Mouse (Mus musculus): ENCODE data around the gene Dip2c. TPM values are rescaled to one million over a fixed set of nuclear protein-coding genes. Genes with fewer than 3 reads are reported as not detected.

The Dip2c gene
- polyA plus RNA-seq, 1 experiment from 2014 or later, result 8.6 TPM

GRCm38 (mm10) chr13:9649894-9650293 lies 373.6 kb downstream of the Dip2c start:
- no peak overlapping the region for H3K27ac ChIP-seq (ENCODE audit: low read depth)
- H3K4me2 ChIP-seq, result no peak overlapping the region
- DNase-seq (no peak), ATAC-seq (ENCODE audit: insufficient read depth) (no peak)
- no peak overlapping the region for H3K4me3 ChIP-seq (ENCODE audit: low read depth, low read length)
- H3K9ac ChIP-seq, result no peak overlapping the region
- H3K4me1 ChIP-seq (ENCODE audit: insufficient read depth), result no peaks in the 10 kb centered on the region
- WGBS, result 83% methylated on average over 1 of the region's 1 CpGs
- H3K36me3 ChIP-seq (ENCODE audit: insufficient read depth), result no peaks in the 10 kb centered on the region
- no peaks in the 10 kb centered on the region for H3K9me3 ChIP-seq (ENCODE audit: low read depth, low read length)
- no peak for TF ChIP-seq CTCF (IDR thresholded peaks at IDR 0.05; ENCODE audit: low read depth)
- H3K27me3 ChIP-seq (ENCODE audit: insufficient read depth, low read length), result no peaks in the 10 kb centered on the region

DNA sequence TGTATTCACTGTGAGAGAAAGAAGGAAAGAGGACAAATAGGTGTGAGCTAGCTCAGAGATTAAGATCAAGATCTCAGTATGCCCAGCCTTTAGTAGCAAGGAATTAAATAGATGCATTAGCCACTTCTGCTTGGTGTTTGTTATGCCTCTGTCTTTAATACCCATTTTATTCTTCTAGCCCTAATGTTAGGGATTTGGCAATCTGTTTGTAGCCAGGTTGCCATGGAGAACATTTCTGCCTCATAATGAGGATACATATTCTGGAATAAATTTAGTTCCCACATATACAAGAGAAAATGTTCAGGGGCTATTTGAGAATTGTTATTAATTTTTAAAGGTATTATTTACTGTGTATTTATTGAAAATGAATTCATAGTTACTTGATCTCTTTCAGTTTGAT lies 374.3 kb downstream of the Dip2c start:
- ATAC-seq (ENCODE audit: insufficient read depth) (no peak), DNase-seq (no peak)
- Histone ChIP-seq H3K4me2 (no peak overlapping the region), H3K36me3 (ENCODE audit: insufficient read depth) (no peaks in the 10 kb centered on the region), H3K4me1 (ENCODE audit: insufficient read depth) (no peaks in the 10 kb centered on the region), H3K9me3 (ENCODE audit: low read depth, low read length) (no peaks in the 10 kb centered on the region), H3K4me3 (ENCODE audit: low read depth, low read length) (no peak overlapping the region), H3K27ac (ENCODE audit: low read depth) (no peak overlapping the region), H3K27me3 (ENCODE audit: insufficient read depth, low read length) (no peaks in the 10 kb centered on the region), H3K9ac (no peak overlapping the region)
- no peak for TF ChIP-seq CTCF (IDR thresholded peaks at IDR 0.05; ENCODE audit: low read depth)

GRCm38 (mm10) chr13:9653018-9653417 lies 376.7 kb downstream of the Dip2c start:
- Histone ChIP-seq H3K4me3 (ENCODE audit: low read depth, low read length) (no peak overlapping the region), H3K4me1 (ENCODE audit: insufficient read depth) (no peaks in the 10 kb centered on the region), H3K36me3 (ENCODE audit: insufficient read depth) (0 out of 2 replicates have a peak, but pooled peaks cover 5% of the 10 kb centered on the region), H3K4me2 (no peak overlapping the region), H3K27ac (ENCODE audit: low read depth) (no peak overlapping the region), H3K27me3 (ENCODE audit: insufficient read depth, low read length) (no peaks in the 10 kb centered on the region), H3K9me3 (ENCODE audit: low read depth, low read length) (no peaks in the 10 kb centered on the region), H3K9ac (no peak overlapping the region)
- DNase-seq (no peak), ATAC-seq (ENCODE audit: insufficient read depth) (no peak)
- TF ChIP-seq CTCF (IDR thresholded peaks at IDR 0.05; ENCODE audit: low read depth), result no peak
- 74% methylated on average over 3 of the region's 3 CpGs for WGBS

- 91% methylated on average over 6 of the region's 6 CpGs for WGBS
Measured at GRCm38 (mm10) chr13:9656613-9657012, 380.3 kb downstream of the Dip2c start.

GRCm38 (mm10) chr13:9660711-9661110 lies 384.4 kb downstream of the Dip2c start:
- Histone ChIP-seq H3K27ac (ENCODE audit: low read depth) (no peak overlapping the region), H3K9ac (no peak overlapping the region), H3K4me3 (ENCODE audit: low read depth, low read length) (no peak overlapping the region), H3K36me3 (ENCODE audit: insufficient read depth) (peaks cover 26% of the 10 kb centered on the region), H3K4me2 (no peak overlapping the region), H3K9me3 (ENCODE audit: low read depth, low read length) (no peaks in the 10 kb centered on the region), H3K27me3 (ENCODE audit: insufficient read depth, low read length) (no peaks in the 10 kb centered on the region), H3K4me1 (ENCODE audit: insufficient read depth) (no peaks in the 10 kb centered on the region)
- DNase-seq (no peak), ATAC-seq (ENCODE audit: insufficient read depth) (no peak)
- WGBS, result 53% methylated on average over 1 of the region's 1 CpGs
- TF ChIP-seq CTCF (IDR thresholded peaks at IDR 0.05; ENCODE audit: low read depth), result no peak

More at GRCm38 (mm10) chr13:9656613-9657012, 380.3 kb downstream of the Dip2c start:
- Histone ChIP-seq H3K9ac (no peak overlapping the region), H3K27me3 (ENCODE audit: insufficient read depth, low read length) (no peaks in the 10 kb centered on the region), H3K4me3 (ENCODE audit: low read depth, low read length) (no peak overlapping the region), H3K4me1 (ENCODE audit: insufficient read depth) (no peaks in the 10 kb centered on the region), H3K9me3 (ENCODE audit: low read depth, low read length) (no peaks in the 10 kb centered on the region), H3K4me2 (no peak overlapping the region), H3K27ac (ENCODE audit: low read depth) (no peak overlapping the region), H3K36me3 (ENCODE audit: insufficient read depth) (peaks cover 14% of the 10 kb centered on the region)
- DNase-seq, result no peak
- no peak for TF ChIP-seq CTCF (IDR thresholded peaks at IDR 0.05; ENCODE audit: low read depth)
- no peak for ATAC-seq (ENCODE audit: insufficient read depth)

- peaks cover 25% of the 10 kb centered on the region for H3K36me3 ChIP-seq (ENCODE audit: insufficient read depth)
- no peak for DNase-seq
- no peak for TF ChIP-seq CTCF (IDR thresholded peaks at IDR 0.05; ENCODE audit: low read depth)
- H3K4me3 ChIP-seq (ENCODE audit: low read depth, low read length), result no peak overlapping the region
- no peaks in the 10 kb centered on the region for H3K4me1 ChIP-seq (ENCODE audit: insufficient read depth)
- 88% methylated on average over 1 of the region's 1 CpGs for WGBS
- H3K4me2 ChIP-seq, result no peak overlapping the region
- H3K9me3 ChIP-seq (ENCODE audit: low read depth, low read length), result no peaks in the 10 kb centered on the region
- H3K9ac ChIP-seq, result no peak overlapping the region
- no peak overlapping the region for H3K27ac ChIP-seq (ENCODE audit: low read depth)
- no peak for ATAC-seq (ENCODE audit: insufficient read depth)
- no peaks in the 10 kb centered on the region for H3K27me3 ChIP-seq (ENCODE audit: insufficient read depth, low read length)
Measured at GRCm38 (mm10) chr13:9663593-9663992, 387.3 kb downstream of the Dip2c start.

DNA sequence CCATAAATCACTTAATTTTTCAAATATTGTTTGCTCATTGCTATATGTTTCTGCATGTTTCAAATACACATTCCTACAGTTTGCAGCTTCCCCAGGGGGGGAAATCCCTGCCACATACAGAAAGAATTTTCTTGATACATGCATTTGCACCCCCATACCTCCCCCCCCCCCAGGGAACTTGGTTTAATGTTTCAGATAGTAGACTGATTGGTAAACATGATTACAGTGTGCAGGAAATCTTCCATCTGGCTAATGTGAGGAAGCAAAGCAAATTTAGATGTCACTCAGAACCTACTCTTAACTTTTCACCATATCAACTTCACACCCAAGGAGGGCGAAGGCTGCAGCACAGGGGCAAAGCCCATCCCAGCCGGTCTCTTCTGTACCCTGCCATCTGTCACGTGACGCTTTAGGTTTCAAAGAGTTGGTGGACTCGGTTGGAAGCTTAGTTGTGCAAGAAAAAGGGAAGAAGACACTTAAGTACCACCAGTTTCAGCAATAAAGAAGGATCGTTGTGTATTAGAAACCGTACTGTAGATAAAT lies 391.7 kb downstream of the Dip2c start:
- 47% methylated on average over 7 of the region's 7 CpGs for WGBS
- no peak overlapping the region for H3K27ac ChIP-seq (ENCODE audit: low read depth)
- peak; percentile 87 for ATAC-seq (ENCODE audit: insufficient read depth)

More for the DNA sequence above, 391.7 kb downstream of the Dip2c start:
- H3K4me1 ChIP-seq (ENCODE audit: insufficient read depth), result no peaks in the 10 kb centered on the region
- H3K4me3 ChIP-seq (ENCODE audit: low read depth, low read length), result no peak overlapping the region
- DNase-seq, result peak; percentile 80
- H3K27me3 ChIP-seq (ENCODE audit: insufficient read depth, low read length), result no peaks in the 10 kb centered on the region
- H3K9ac ChIP-seq, result no peak overlapping the region
- H3K9me3 ChIP-seq (ENCODE audit: low read depth, low read length), result no peaks in the 10 kb centered on the region
- H3K4me2 ChIP-seq, result no peak overlapping the region
- peaks cover 12% of the 10 kb centered on the region; the same call in 1 of the 2 replicates for H3K36me3 ChIP-seq (ENCODE audit: insufficient read depth)
- no peak for TF ChIP-seq CTCF (IDR thresholded peaks at IDR 0.05; ENCODE audit: low read depth)

Measured in lung, embryonic 14.5 days (tissue).